Mouse (Mus musculus): Measurements from ENCODE around the gene Fxyd2. TPM values are rescaled to one million over a fixed set of nuclear protein-coding genes. Genes with fewer than 3 reads are reported as not detected.

Fxyd2 gene
- polyA plus RNA-seq, 1 experiment from 2014 or later, result 0.56 TPM

DNA sequence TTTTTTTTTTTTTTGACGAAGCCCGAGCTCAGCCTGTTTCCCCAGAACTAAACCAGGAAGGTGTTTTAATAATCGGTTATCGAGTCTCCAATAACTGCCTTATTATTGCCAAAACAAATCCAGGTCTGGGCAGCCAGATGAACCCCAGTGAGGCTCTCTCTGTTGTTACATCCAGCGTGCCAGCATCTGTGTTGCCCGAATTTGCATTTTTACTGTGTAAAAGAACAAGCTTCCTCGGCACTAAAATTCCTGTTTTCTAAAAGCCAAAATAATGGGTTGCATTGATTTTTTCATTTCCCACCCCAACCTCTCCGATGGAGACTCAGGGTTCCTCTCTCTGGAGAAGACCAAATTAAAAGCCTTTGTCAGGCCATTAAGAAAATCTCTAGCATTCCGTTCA lies 33.6 kb downstream of the Fxyd2 start:
- no peak for ATAC-seq (ENCODE audit: insufficient number of reproducible peaks, low FRiP score, low TSS enrichment, low read depth)
- peaks cover 6% of the 10 kb centered on the region; the same call in 1 of the 2 replicates for H3K4me1 ChIP-seq (ENCODE audit: control insufficient read depth, insufficient read depth, low read length)
- no peak for DNase-seq (ENCODE audit: low spot score)
- no peak overlapping the region for H3K9ac ChIP-seq (ENCODE audit: low read length)
- H3K4me3 ChIP-seq (ENCODE audit: low read depth, low read length), result no peak overlapping the region
- H3K27ac ChIP-seq (replicated peaks; ENCODE audit: low read depth, low read length), result no peak overlapping the region
- 77% methylated on average over 9 of the region's 9 CpGs for WGBS
- no peak overlapping the region for H3K4me2 ChIP-seq (ENCODE audit: low read depth, severe bottlenecking)
- H3K36me3 ChIP-seq (ENCODE audit: control insufficient read depth, insufficient read depth, low read length), result no peaks in the 10 kb centered on the region
- peaks cover 3% of the 10 kb centered on the region; the same call in 1 of the 2 replicates for H3K9me3 ChIP-seq (ENCODE audit: control insufficient read depth, low read length)
- peaks cover 39% of the 10 kb centered on the region for H3K27me3 ChIP-seq (ENCODE audit: control insufficient read depth, insufficient read depth, low read length)

- WGBS, result 81% methylated on average over 2 of the region's 2 CpGs
- no peak for DNase-seq (ENCODE audit: low spot score)
- peaks cover 35% of the 10 kb centered on the region for H3K27me3 ChIP-seq (ENCODE audit: control insufficient read depth, insufficient read depth, low read length)
- H3K4me2 ChIP-seq (ENCODE audit: low read depth, severe bottlenecking), result no peak overlapping the region
- H3K9me3 ChIP-seq (ENCODE audit: control insufficient read depth, low read length), result peaks cover 2% of the 10 kb centered on the region; the same call in 1 of the 2 replicates
- H3K36me3 ChIP-seq (ENCODE audit: control insufficient read depth, insufficient read depth, low read length), result no peaks in the 10 kb centered on the region
- peaks cover 6% of the 10 kb centered on the region; the same call in 1 of the 2 replicates for H3K4me1 ChIP-seq (ENCODE audit: control insufficient read depth, insufficient read depth, low read length)
- no peak overlapping the region for H3K27ac ChIP-seq (replicated peaks; ENCODE audit: low read depth, low read length)
- H3K4me3 ChIP-seq (ENCODE audit: low read depth, low read length), result no peak overlapping the region
- ATAC-seq (ENCODE audit: insufficient number of reproducible peaks, low FRiP score, low TSS enrichment, low read depth), result no peak
- no peak overlapping the region for H3K9ac ChIP-seq (ENCODE audit: low read length)
These were observed 34.7 kb downstream of the Fxyd2 start for GRCm38 (mm10) chr9:45434171-45434570.

DNA sequence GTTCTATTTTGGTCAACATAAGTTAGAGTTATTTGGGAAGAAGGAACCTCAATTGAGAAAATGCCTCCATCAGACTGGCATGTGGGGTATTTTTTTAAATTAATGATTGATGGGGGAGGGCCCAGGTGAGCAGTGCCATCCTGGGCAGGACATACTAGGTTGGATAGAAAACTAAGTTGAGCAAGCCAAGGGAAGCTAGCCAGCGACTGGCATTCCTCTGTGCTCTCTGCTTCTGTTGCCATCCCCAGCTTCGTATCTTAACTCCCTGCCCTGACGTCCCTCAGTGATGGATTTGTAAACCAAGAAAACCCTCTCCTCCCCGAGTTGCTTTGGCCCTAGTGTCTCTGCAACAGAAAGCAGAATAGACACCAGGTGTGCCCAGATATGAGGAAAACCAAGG lies 39.6 kb downstream of the Fxyd2 start:
- ATAC-seq (ENCODE audit: insufficient number of reproducible peaks, low FRiP score, low TSS enrichment, low read depth), result no peak
- Histone ChIP-seq H3K27ac (replicated peaks; ENCODE audit: low read depth, low read length) (no peak overlapping the region), H3K4me3 (ENCODE audit: low read depth, low read length) (no peak overlapping the region), H3K4me1 (ENCODE audit: control insufficient read depth, insufficient read depth, low read length) (no peaks in the 10 kb centered on the region), H3K4me2 (ENCODE audit: low read depth, severe bottlenecking) (no peak overlapping the region), H3K9ac (ENCODE audit: low read length) (no peak overlapping the region), H3K27me3 (ENCODE audit: control insufficient read depth, insufficient read depth, low read length) (no peaks in the 10 kb centered on the region), H3K9me3 (ENCODE audit: control insufficient read depth, low read length) (no peaks in the 10 kb centered on the region), H3K36me3 (ENCODE audit: control insufficient read depth, insufficient read depth, low read length) (no peaks in the 10 kb centered on the region)
- WGBS, result 72% methylated on average over 4 of the region's 4 CpGs
- DNase-seq (ENCODE audit: low spot score), result no peak

DNA sequence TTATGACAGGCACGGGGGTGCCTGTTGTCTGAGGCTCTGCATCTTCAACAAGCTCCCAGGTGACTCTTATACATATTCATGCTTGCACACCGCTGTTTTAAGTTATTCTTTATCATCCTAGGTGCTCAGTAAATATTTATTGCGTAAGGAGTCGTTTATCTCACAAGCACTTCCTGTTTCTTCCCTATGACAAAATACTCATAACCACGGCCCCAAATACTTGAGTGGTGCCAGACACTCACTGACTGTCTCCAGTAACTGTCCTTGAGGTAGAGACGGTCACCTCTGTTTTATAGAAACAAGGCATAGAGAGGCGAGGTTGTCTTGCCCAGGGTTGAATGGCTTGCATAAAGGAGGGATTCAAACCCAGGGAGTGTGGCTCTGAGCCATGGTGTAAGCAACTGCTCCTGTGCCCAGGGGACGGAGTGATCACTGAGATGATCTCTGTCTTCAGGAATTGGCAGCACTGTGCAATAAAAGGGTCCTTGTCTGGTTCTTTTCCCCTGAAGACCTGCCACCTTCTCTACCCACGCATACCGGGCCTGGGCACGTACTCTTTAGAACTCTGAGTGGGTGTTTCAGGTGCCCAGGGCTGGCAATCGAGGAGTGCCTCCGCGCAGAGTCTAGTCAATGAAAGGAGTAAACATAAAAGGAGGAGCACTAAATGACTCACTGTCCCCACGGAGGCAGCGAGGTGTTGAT lies 40.8 kb downstream of the Fxyd2 start:
- Histone ChIP-seq H3K27ac (replicated peaks; ENCODE audit: low read depth, low read length) (no peak overlapping the region), H3K4me2 (ENCODE audit: low read depth, severe bottlenecking) (no peak overlapping the region), H3K9ac (ENCODE audit: low read length) (no peak overlapping the region), H3K4me3 (ENCODE audit: low read depth, low read length) (no peak overlapping the region), H3K9me3 (ENCODE audit: control insufficient read depth, low read length) (no peaks in the 10 kb centered on the region), H3K27me3 (ENCODE audit: control insufficient read depth, insufficient read depth, low read length) (no peaks in the 10 kb centered on the region), H3K4me1 (ENCODE audit: control insufficient read depth, insufficient read depth, low read length) (peaks cover 3% of the 10 kb centered on the region; the same call in 1 of the 2 replicates), H3K36me3 (ENCODE audit: control insufficient read depth, insufficient read depth, low read length) (no peaks in the 10 kb centered on the region)
- DNase-seq (ENCODE audit: low spot score) (no peak), ATAC-seq (ENCODE audit: insufficient number of reproducible peaks, low FRiP score, low TSS enrichment, low read depth) (no peak)
- WGBS, result 80% methylated on average over 16 of the region's 16 CpGs

DNA sequence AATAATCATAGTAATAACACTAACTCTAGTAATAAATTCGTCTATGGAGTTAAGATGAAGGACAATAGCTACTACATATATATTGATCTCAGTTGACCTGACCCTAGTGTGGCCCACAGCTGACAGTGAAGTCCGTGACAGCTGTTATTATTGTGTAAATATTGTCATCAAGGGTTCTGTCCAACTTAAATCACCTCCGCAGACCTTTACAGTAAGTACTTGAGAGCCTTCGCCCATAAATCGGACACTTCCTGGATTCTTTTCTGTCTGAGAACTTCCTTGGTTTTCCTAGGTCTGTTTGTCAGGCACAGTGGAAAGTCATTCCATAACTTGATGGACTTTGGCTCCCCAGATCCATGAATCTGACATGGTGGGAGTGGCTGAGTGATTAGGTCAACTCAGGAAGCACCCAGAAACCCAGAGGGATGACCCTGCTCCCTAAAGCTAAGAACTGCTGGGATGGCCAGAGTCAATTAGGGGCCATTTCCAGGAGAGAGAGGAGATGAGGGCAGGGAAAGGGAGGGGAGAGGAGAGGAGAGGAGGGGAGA lies 44.9 kb downstream of the Fxyd2 start:
- Histone ChIP-seq H3K9ac (ENCODE audit: low read length) (no peak overlapping the region), H3K27me3 (ENCODE audit: control insufficient read depth, insufficient read depth, low read length) (peaks cover 8% of the 10 kb centered on the region; the same call in 1 of the 2 replicates), H3K4me2 (ENCODE audit: low read depth, severe bottlenecking) (no peak overlapping the region), H3K9me3 (ENCODE audit: control insufficient read depth, low read length) (no peaks in the 10 kb centered on the region), H3K4me1 (ENCODE audit: control insufficient read depth, insufficient read depth, low read length) (peaks cover 8% of the 10 kb centered on the region), H3K4me3 (ENCODE audit: low read depth, low read length) (no peak overlapping the region), H3K36me3 (ENCODE audit: control insufficient read depth, insufficient read depth, low read length) (no peaks in the 10 kb centered on the region), H3K27ac (replicated peaks; ENCODE audit: low read depth, low read length) (no peak overlapping the region)
- ATAC-seq (ENCODE audit: insufficient number of reproducible peaks, low FRiP score, low TSS enrichment, low read depth) (no peak), DNase-seq (ENCODE audit: low spot score) (no peak)
- WGBS, result 85% methylated on average over 5 of the region's 5 CpGs

DNA sequence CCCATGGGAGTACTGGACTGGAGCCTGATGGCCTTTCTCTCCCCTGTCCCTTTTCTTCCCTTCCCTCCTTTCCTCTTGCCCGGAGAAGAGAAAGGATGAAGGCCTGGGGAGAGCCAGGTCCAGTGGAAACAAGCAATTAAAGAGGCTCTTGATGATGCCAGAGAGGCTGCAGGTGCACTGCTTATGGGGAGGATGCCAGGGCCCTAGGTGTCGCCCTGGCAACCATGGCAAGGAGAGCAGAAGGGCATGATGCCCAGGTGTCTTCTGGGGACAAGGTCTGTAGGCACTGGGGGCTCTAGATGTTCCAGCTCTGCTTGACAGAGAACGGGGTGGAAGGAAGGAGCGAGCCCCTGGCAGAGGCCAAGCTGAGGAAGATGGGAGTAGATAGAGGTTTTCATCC lies 50.2 kb downstream of the Fxyd2 start:
- 74% methylated on average over 4 of the region's 4 CpGs for WGBS
- H3K4me3 ChIP-seq (ENCODE audit: low read depth, low read length), result no peak overlapping the region
- no peak for DNase-seq (ENCODE audit: low spot score)
- H3K36me3 ChIP-seq (ENCODE audit: control insufficient read depth, insufficient read depth, low read length), result no peaks in the 10 kb centered on the region
- peaks cover 8% of the 10 kb centered on the region; the same call in 1 of the 2 replicates for H3K27me3 ChIP-seq (ENCODE audit: control insufficient read depth, insufficient read depth, low read length)
- no peak overlapping the region for H3K27ac ChIP-seq (replicated peaks; ENCODE audit: low read depth, low read length)
- no peak for ATAC-seq (ENCODE audit: insufficient number of reproducible peaks, low FRiP score, low TSS enrichment, low read depth)
- no peak overlapping the region for H3K4me2 ChIP-seq (ENCODE audit: low read depth, severe bottlenecking)
- H3K4me1 ChIP-seq (ENCODE audit: control insufficient read depth, insufficient read depth, low read length), result peaks cover 8% of the 10 kb centered on the region
- H3K9me3 ChIP-seq (ENCODE audit: control insufficient read depth, low read length), result no peaks in the 10 kb centered on the region
- no peak overlapping the region for H3K9ac ChIP-seq (ENCODE audit: low read length)

GRCm38 (mm10) chr9:45451346-45451745 lies 51.9 kb downstream of the Fxyd2 start:
- no peak overlapping the region for H3K9ac ChIP-seq (ENCODE audit: low read length)
- no peak for ATAC-seq (ENCODE audit: insufficient number of reproducible peaks, low FRiP score, low TSS enrichment, low read depth)
- peaks cover 7% of the 10 kb centered on the region; the same call in 1 of the 2 replicates for H3K27me3 ChIP-seq (ENCODE audit: control insufficient read depth, insufficient read depth, low read length)
- H3K36me3 ChIP-seq (ENCODE audit: control insufficient read depth, insufficient read depth, low read length), result no peaks in the 10 kb centered on the region
- H3K27ac ChIP-seq (replicated peaks; ENCODE audit: low read depth, low read length), result no peak overlapping the region
- DNase-seq (ENCODE audit: low spot score), result no peak
- no peak overlapping the region for H3K4me3 ChIP-seq (ENCODE audit: low read depth, low read length)
- H3K4me1 ChIP-seq (ENCODE audit: control insufficient read depth, insufficient read depth, low read length), result no peaks in the 10 kb centered on the region
- H3K9me3 ChIP-seq (ENCODE audit: control insufficient read depth, low read length), result no peaks in the 10 kb centered on the region
- H3K4me2 ChIP-seq (ENCODE audit: low read depth, severe bottlenecking), result no peak overlapping the region
- 92% methylated on average over 4 of the region's 4 CpGs for WGBS

- Histone ChIP-seq H3K27me3 (ENCODE audit: control insufficient read depth, insufficient read depth, low read length) (no peaks in the 10 kb centered on the region), H3K4me3 (ENCODE audit: low read depth, low read length) (no peak overlapping the region), H3K4me2 (ENCODE audit: low read depth, severe bottlenecking) (no peak overlapping the region), H3K4me1 (ENCODE audit: control insufficient read depth, insufficient read depth, low read length) (no peaks in the 10 kb centered on the region), H3K9ac (ENCODE audit: low read length) (no peak overlapping the region), H3K9me3 (ENCODE audit: control insufficient read depth, low read length) (no peaks in the 10 kb centered on the region), H3K36me3 (ENCODE audit: control insufficient read depth, insufficient read depth, low read length) (no peaks in the 10 kb centered on the region), H3K27ac (replicated peaks; ENCODE audit: low read depth, low read length) (no peak overlapping the region)
- ATAC-seq (ENCODE audit: insufficient number of reproducible peaks, low FRiP score, low TSS enrichment, low read depth) (no peak), DNase-seq (ENCODE audit: low spot score) (no peak)
- WGBS, result 89% methylated on average over 10 of the region's 10 CpGs
These were observed 54.6 kb downstream of the Fxyd2 start for GRCm38 (mm10) chr9:45454032-45454431.

All from limb, embryonic 11.5 days (tissue).